Mouse (Mus musculus): ENCODE data around the gene Rad23a. TPM values are rescaled to one million over a fixed set of nuclear protein-coding genes. Genes with fewer than 3 reads are reported as not detected.

Rad23a gene
- total and polyA plus RNA-seq, 3 experiments, result 62.6 to 155 TPM; not detected in 1

DNA sequence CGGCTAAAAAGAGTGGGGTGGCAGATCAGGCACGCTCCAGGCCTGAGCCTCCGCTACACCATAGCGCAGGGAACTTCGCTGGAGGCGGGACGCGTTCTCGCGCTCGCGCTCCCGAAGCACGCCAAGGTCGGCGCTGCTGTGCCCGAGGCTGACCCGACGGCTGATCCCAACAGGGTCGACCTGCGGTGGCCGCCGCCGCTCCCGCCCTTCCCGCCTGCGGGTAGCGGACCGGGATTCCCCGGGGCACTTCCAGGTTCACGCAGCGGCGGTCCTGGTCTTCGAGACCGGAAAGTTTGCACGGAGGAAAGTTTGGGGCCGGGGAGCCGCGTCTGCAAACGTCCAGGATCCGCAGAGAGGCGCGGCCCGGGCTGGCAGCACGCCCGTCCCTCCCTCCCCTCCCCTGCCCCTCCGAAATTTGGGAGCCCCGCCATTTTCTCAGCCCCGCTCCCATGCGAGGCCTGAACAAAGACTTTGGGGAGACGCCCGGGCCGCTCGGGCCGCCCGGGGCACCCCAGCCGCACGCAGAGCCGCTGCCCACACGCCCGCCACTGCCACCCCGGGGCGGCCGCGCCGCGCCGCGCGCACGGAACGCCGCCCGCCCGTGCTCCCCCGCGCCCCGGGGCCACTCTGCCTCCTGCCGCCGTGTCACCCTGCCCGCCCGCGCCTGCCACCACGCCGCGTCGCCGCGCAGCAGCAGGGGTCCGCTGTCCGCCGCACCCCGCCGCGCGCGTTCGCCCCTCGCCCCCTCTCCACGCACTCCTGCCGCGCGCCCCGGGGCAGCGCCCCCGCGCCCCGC is 41.1 kb downstream of the Rad23a start:
- peaks cover 2 to 14% of the 10 kb centered on the region in 2 experiments; a peak in 2 of 4 replicates for H3K4me1 ChIP-seq (ENCODE audit: control insufficient read depth in 1 of 2, insufficient read depth in 2 of 2, low read length in 2 of 2)
- no peaks in the 10 kb centered on the region for H3K9me3 ChIP-seq (replicated peaks; ENCODE audit: insufficient read depth, low read length)
- H3K79me2 ChIP-seq (ENCODE audit: control insufficient read depth, insufficient read depth, low read length, poor library complexity), result peaks cover 48% of the 10 kb centered on the region
- DNase-seq (ENCODE audit: low read depth, low spot score), result peak; percentile 75
- H3K4me3 ChIP-seq (ENCODE audit: control insufficient read depth in 1 of 2, insufficient read depth in 1 of 2, low read depth in 2 of 2, low read length in 2 of 2), result peak overlapping the region; percentile 85 to 86
- H3K27ac ChIP-seq (ENCODE audit: control insufficient read depth, low read depth, low read length), result peak overlapping the region; percentile 41
- 0 out of 2 replicates have a peak, but pooled peaks have one; percentile 20 for TF ChIP-seq TBP (IDR thresholded peaks at IDR 0.05; ENCODE audit: low read depth, low read length)
- TF ChIP-seq ELF1 (IDR thresholded peaks at IDR 0.05; ENCODE audit: low read depth, low read length), result no peak
- TF ChIP-seq NRF1 (IDR thresholded peaks at IDR 0.05; ENCODE audit: insufficient read depth, low read depth, low read length, poor library complexity, severe bottlenecking), result no peak
- no peak for TF ChIP-seq POLR2AphosphoS5 (IDR thresholded peaks at IDR 0.05; ENCODE audit: borderline replicate concordance, low read depth, low read length)
- TF ChIP-seq JUND (IDR thresholded peaks at IDR 0.05; ENCODE audit: low read depth, low read length), result no peak
- no peak for TF ChIP-seq E2F4 (IDR thresholded peaks at IDR 0.05; ENCODE audit: borderline replicate concordance, low read depth, low read length)
- no peak for TF ChIP-seq SMC3 (IDR thresholded peaks at IDR 0.05; ENCODE audit: low read depth, low read length)
- TF ChIP-seq MYB (IDR thresholded peaks at IDR 0.05; ENCODE audit: low read depth, low read length), result no peak
- peak; percentile 56; the same call in 1 of the 2 replicates for TF ChIP-seq UBTF (IDR thresholded peaks at IDR 0.05; ENCODE audit: borderline replicate concordance, insufficient read depth, low read depth, low read length)
- TF ChIP-seq POLR2A (IDR thresholded peaks at IDR 0.05; ENCODE audit: control insufficient read depth in 1 of 2, insufficient read depth in 1 of 2, low read depth in 1 of 2, low read length in 2 of 2, poor library complexity in 1 of 2), result peak in 1 of 2 experiments; percentile 24; a peak in 2 of 4 replicates
- TF ChIP-seq RAD21 (IDR thresholded peaks at IDR 0.05; ENCODE audit: low read depth, low read length), result no peak
- no peak for TF ChIP-seq TCF12 (IDR thresholded peaks at IDR 0.05; ENCODE audit: low read depth, low read length)
- TF ChIP-seq MAZ (IDR thresholded peaks at IDR 0.05; ENCODE audit: low read depth, low read length), result 0 out of 2 replicates have a peak, but pooled peaks have one; percentile 32
- 0 out of 2 replicates have a peak, but pooled peaks have one; percentile 13 for TF ChIP-seq NELFE (IDR thresholded peaks at IDR 0.05; ENCODE audit: low read depth, low read length)
- TF ChIP-seq TAL1 (IDR thresholded peaks at IDR 0.05; ENCODE audit: low read length), result no peak
- H3K36me3 ChIP-seq (ENCODE audit: control insufficient read depth in 1 of 2, insufficient read depth in 2 of 2, low read length in 2 of 2), result no peaks in the 10 kb centered on the region; a peak in 1 of 4 replicates
- no peaks in the 10 kb centered on the region for H3K27me3 ChIP-seq (ENCODE audit: control insufficient read depth in 1 of 2, insufficient read depth in 2 of 2, low read length in 2 of 2)
- H3K9ac ChIP-seq (ENCODE audit: control insufficient read depth, low read depth, low read length, poor library complexity, severe bottlenecking), result peak overlapping the region; percentile 91

DNA sequence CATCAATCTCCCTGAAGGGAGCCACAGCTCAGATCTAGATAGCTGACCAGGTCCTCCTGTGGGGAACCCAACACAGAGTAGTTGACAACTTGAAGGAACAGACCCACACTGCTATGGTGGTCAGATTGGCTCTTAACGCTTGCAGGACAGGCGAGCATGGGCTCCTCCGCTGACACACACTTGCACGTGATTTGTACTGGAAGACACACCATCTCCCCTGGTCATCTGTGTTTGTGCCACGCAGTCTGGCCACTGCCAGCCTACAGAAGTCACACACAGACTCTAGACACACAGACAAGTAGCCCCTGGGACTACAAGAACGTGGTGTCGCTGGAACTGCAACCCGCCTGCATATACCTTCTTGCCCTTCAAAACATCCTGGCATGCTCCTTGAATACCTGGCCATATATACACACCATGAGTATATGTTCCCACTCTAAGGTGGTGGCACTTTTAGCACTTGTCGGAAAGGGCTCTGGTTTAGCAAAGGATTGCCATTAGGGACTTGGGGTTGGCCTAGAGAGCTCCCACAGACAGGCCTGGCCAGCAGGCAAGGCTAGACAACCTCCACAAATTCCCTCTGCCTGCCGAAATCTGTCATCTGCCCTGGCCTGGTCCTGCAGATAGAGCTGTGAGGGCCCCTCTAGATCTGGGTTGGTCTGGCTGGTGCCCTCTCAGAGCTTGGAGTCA is 41.9 kb downstream of the Rad23a start:
- Histone ChIP-seq H3K4me3 (ENCODE audit: control insufficient read depth in 1 of 2, insufficient read depth in 1 of 2, low read depth in 2 of 2, low read length in 2 of 2) (peak overlapping the region; percentile 85 to 86), H3K27me3 (ENCODE audit: control insufficient read depth in 1 of 2, insufficient read depth in 2 of 2, low read length in 2 of 2) (no peaks in the 10 kb centered on the region), H3K9ac (ENCODE audit: control insufficient read depth, low read depth, low read length, poor library complexity, severe bottlenecking) (peak overlapping the region; percentile 91), H3K79me2 (ENCODE audit: control insufficient read depth, insufficient read depth, low read length, poor library complexity) (peaks cover 49% of the 10 kb centered on the region), H3K4me1 (ENCODE audit: control insufficient read depth in 1 of 2, insufficient read depth in 2 of 2, low read length in 2 of 2) (peaks cover 2 to 14% of the 10 kb centered on the region in 2 experiments; a peak in 2 of 4 replicates), H3K36me3 (ENCODE audit: control insufficient read depth in 1 of 2, insufficient read depth in 2 of 2, low read length in 2 of 2) (no peaks in the 10 kb centered on the region; a peak in 1 of 4 replicates), H3K27ac (ENCODE audit: control insufficient read depth, low read depth, low read length) (peak overlapping the region; percentile 41), H3K9me3 (replicated peaks; ENCODE audit: insufficient read depth, low read length) (no peaks in the 10 kb centered on the region)
- TF ChIP-seq NELFE (IDR thresholded peaks at IDR 0.05; ENCODE audit: low read depth, low read length), result no peak
- no peak for TF ChIP-seq MAX (IDR thresholded peaks at IDR 0.05; ENCODE audit: low read length)
- no peak for TF ChIP-seq TAL1 (IDR thresholded peaks at IDR 0.05; ENCODE audit: low read length)
- TF ChIP-seq ELF1 (IDR thresholded peaks at IDR 0.05; ENCODE audit: low read depth, low read length), result no peak
- no peak for TF ChIP-seq RCOR1 (IDR thresholded peaks at IDR 0.05; ENCODE audit: low read depth, low read length)
- TF ChIP-seq USF1 (IDR thresholded peaks at IDR 0.05; ENCODE audit: low read depth, low read length), result no peak
- TF ChIP-seq POLR2AphosphoS2 (IDR thresholded peaks at IDR 0.05; ENCODE audit: low read length), result no peak
- no peak for DNase-seq (ENCODE audit: low read depth, low spot score)
